Mouse (Mus musculus) neural tube, embryonic 14.5 days (tissue): ENCODE measurements at regions not wholly inside any gene's neighbourhood (a gene's known extent, or its start where the extent isn't known, plus 50 kb on each side); places are given as distances from the start of the nearest gene placed in this dataset.

Source experiments
- ATAC-seq: fragments of 200-750 bp; cut with Nextera tagmentation; 2 replicates; pipeline ENCODE4 v1.8.0; 2017; ENCODE audit warnings: low read depth, mild to moderate bottlenecking, moderate TSS enrichment, moderate library complexity
- H3K27ac ChIP-seq: fragments of 300-500 bp; sonication (generic); 2 replicates; pipeline ENCODE4 v1.5.1; 2014; ENCODE audit warnings: low read depth, mild to moderate bottlenecking, control low read depth, low read length, moderate library complexity, mixed read lengths
- H3K27me3 ChIP-seq: fragments of 300-500 bp; sonication (generic); 2 replicates; pipeline ENCODE4 v1.6.1; 2014; ENCODE audit warnings: low read length; ENCODE audit not compliant: control insufficient read depth, insufficient read depth
- H3K36me3 ChIP-seq: fragments of 300-500 bp; sonication (generic); 2 replicates; pipeline ENCODE4 v1.6.1; 2014; ENCODE audit warnings: low read length, mixed read lengths; ENCODE audit not compliant: control insufficient read depth, insufficient read depth
- H3K4me1 ChIP-seq: fragments of 300-500 bp; sonication (generic); 2 replicates; pipeline ENCODE4 v1.6.1; 2014; ENCODE audit warnings: low read length; ENCODE audit not compliant: control insufficient read depth, insufficient read depth
- H3K4me2 ChIP-seq: fragments of 300-500 bp; sonication (generic); 2 replicates; pipeline ENCODE4 v1.6.1; 2014; ENCODE audit warnings: mild to moderate bottlenecking, low read depth, low read length, control low read depth
- H3K4me3 ChIP-seq: fragments of 300-500 bp; sonication (generic); 2 replicates; pipeline ENCODE4 v1.5.1; 2014; ENCODE audit warnings: low read depth, low read length, control low read depth, mixed read lengths
- H3K9ac ChIP-seq: fragments of 300-500 bp; sonication (generic); replicated peaks from 2 replicates; pipeline ENCODE4 v1.6.1; 2014; ENCODE audit warnings: low read depth, mild to moderate bottlenecking, control low read depth, low read length, mixed read lengths
- H3K9me3 ChIP-seq: fragments of 300-500 bp; sonication (generic); 2 replicates; pipeline ENCODE4 v1.6.1; 2016; ENCODE audit warnings: low read length; ENCODE audit not compliant: control insufficient read depth
- WGBS: fragments of 180-500 bp; shearing (Covaris S2); extraction: QIAGEN DNeasy Blood & Tissue Kit; methylation state at CpG from one replicate; pipeline ENCODE4 v1.1.7; 2014; 5-methylcytosine and 5-hydroxymethylcytosine counted together

DNA sequence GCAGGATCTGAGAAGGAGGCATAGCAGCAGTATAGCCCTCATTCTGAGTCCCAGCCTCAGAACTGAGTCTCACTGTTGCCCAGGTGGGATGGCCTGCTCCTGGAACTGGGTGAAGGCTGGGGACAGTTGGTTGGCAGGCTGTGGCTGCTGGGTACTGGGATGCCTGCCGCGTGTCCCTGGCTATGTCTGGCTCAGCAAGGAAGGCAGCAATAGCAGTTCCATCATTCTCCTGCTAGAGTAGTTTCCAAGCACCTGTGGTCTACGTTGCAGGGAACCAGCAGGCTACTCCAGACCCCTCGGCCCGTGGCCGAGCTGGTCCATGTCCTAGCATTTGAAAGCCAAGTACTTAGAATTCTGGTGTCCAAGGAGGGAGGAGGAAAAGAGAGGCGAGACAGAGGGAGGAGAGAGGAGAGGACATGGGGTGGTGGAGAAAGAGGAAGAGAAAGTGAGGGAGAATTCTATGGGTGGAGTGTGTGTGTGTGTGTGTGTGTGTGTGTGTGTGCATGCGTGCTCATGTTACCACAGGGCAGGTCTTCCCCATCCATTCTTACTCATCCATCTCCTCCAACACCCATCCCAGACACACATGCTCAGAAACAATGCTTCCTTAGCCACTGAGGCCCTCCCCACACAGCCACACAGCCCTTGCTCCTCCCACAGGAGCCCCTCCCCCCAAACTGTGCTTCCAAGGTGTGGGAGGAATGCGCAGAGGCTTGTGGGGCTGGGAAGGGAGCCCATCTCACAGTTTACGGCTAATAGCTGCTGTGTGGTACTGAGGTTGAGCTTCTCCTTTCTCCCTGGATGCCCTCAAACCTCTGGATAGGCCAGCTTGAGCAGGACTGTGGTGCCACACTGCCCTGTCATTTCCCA, 55.3 kb upstream of the Hdac4 start:
- H3K4me2 ChIP-seq: no peak overlapping the region
- no peaks in the 10 kb centered on the region for H3K9me3 ChIP-seq
- no peak overlapping the region for H3K9ac ChIP-seq
- no peak for ATAC-seq
- H3K4me1 ChIP-seq: 0 out of 2 replicates have a peak, but pooled peaks cover 3% of the 10 kb centered on the region
- no peaks in the 10 kb centered on the region for H3K36me3 ChIP-seq
- H3K27ac ChIP-seq: no peak overlapping the region
- WGBS: 79% methylated on average over 10 of the region's 10 CpGs
- no peak overlapping the region for H3K4me3 ChIP-seq
- H3K27me3 ChIP-seq: no peaks in the 10 kb centered on the region
